Mouse (Mus musculus) urinary bladder, adult 2 months (tissue): ENCODE data around the gene Gm45623. TPM values are rescaled to one million over a fixed set of nuclear protein-coding genes. Genes with fewer than 3 reads are reported as not detected.

Source experiments
- polyA plus RNA-seq: library from polyadenylated mRNA; depleted of rRNA; stranded (reverse); fragments of >200 nt; gene quantifications from 2 replicates; pipeline ENCODE4 v1.2.3, GENCODE M21; 2012; rRNA removed

The Gm45623 gene
- polyA plus RNA-seq, 1 experiment, result not detected

Other genes starting within 250 kb of the Gm45623 start
- gene Fbxl21, start 231.4 kb downstream of the Gm45623 start, polyA plus RNA-seq, result 2.8 and 3.7 TPM in 2 replicates
- gene Lect2, start 205.3 kb downstream of the Gm45623 start, polyA plus RNA-seq, result not detected in 2 replicates
- gene Tgfbi, start 144.3 kb downstream of the Gm45623 start, polyA plus RNA-seq, result 151 and 155 TPM in 2 replicates
- 21.9 and 25.7 TPM in 2 replicates for gene Smad5, start 50.8 kb downstream of the Gm45623 start, polyA plus RNA-seq
- not detected in 2 replicates for gene Trpc7, start 142.2 kb upstream of the Gm45623 start, polyA plus RNA-seq